Mouse (Mus musculus) ES-E14 (cell line): ENCODE results near the gene Diras1.

Experiments used
- CHD2 ChIP-seq: IDR thresholded peaks from 2 replicates; pipeline ENCODE4 v1.6.1; 2014; ENCODE audit warnings: mild to moderate bottlenecking, low read depth, low read length, inconsistent platforms
- MAFK ChIP-seq: IDR thresholded peaks from 2 replicates; pipeline ENCODE4 v1.6.1; 2014; ENCODE audit warnings: mild to moderate bottlenecking, low read depth, low read length, inconsistent platforms; ENCODE audit not compliant: insufficient read depth
- ZC3H11A ChIP-seq: IDR thresholded peaks from 2 replicates; pipeline ENCODE4 v1.6.1; 2012; ENCODE audit warnings: low read depth, mild to moderate bottlenecking, inconsistent platforms, low read length, borderline replicate concordance

- no peak for TF ChIP-seq CHD2
- no peak for TF ChIP-seq MAFK
- no peak for TF ChIP-seq ZC3H11A
Observed at GRCm38 (mm10) chr10:81025639-81026275, at the start of gene Diras1.
